Mouse (Mus musculus): Measurements from ENCODE around the gene AI597479. TPM values are rescaled to one million over a fixed set of nuclear protein-coding genes. Genes with fewer than 3 reads are reported as not detected.

AI597479 gene
- total RNA-seq (2022), result 10 to 100 TPM; 15.6 to 21.4 (median 20.1) TPM

- peak; percentile 86 for DNase-seq
Observed at GRCm38 (mm10) chr1:43098031-43098984, at the start of gene AI597479, which contains the start of gene Tgfbrap1. AI597479 (plus strand) TSS chr1:43098710. Tgfbrap1 (minus strand) TSS chr1:43098637.

GRCm38 (mm10) chr1:43051903-43052302 lies 46.6 kb upstream of the AI597479 start:
- DNase-seq, result no peak

GRCm38 (mm10) chr1:43065615-43066310 lies 32.7 kb upstream of the AI597479 start:
- no peak for DNase-seq

- DNase-seq, result no peak
Observed at GRCm38 (mm10) chr1:43066573-43066972, 31.9 kb upstream of the AI597479 start.

GRCm38 (mm10) chr1:43067551-43067950 lies 31.0 kb upstream of the AI597479 start:
- no peak for DNase-seq

GRCm38 (mm10) chr1:43070726-43071125 lies 27.8 kb upstream of the AI597479 start:
- DNase-seq, result no peak

GRCm38 (mm10) chr1:43072028-43072427 lies 26.5 kb upstream of the AI597479 start:
- no peak for DNase-seq

- DNase-seq, result no peak
Observed at GRCm38 (mm10) chr1:43072561-43072960, 25.9 kb upstream of the AI597479 start.

- no peak for DNase-seq
Observed at GRCm38 (mm10) chr1:43074791-43075190, 23.7 kb upstream of the AI597479 start.

GRCm38 (mm10) chr1:43078124-43078523 lies 20.4 kb upstream of the AI597479 start:
- no peak for DNase-seq

GRCm38 (mm10) chr1:43082946-43083345 lies 15.6 kb upstream of the AI597479 start:
- no peak for DNase-seq

GRCm38 (mm10) chr1:43090418-43090817 lies 8.1 kb upstream of the AI597479 start:
- DNase-seq, result no peak

GRCm38 (mm10) chr1:43091306-43092055 lies 7.0 kb upstream of the AI597479 start:
- no peak for DNase-seq

GRCm38 (mm10) chr1:43092056-43093015 lies 6.2 kb upstream of the AI597479 start:
- peak; percentile 67 for DNase-seq

- DNase-seq, result no peak
Observed at GRCm38 (mm10) chr1:43094206-43094605, 4.3 kb upstream of the AI597479 start.

- DNase-seq, result no peak
Observed at GRCm38 (mm10) chr1:43108729-43109128, 10.2 kb downstream of the AI597479 start.

- DNase-seq, result peak; percentile 15
Observed at GRCm38 (mm10) chr1:43110556-43110955, 12.0 kb downstream of the AI597479 start.

GRCm38 (mm10) chr1:43112882-43113281 lies 14.4 kb downstream of the AI597479 start:
- no peak for DNase-seq

- no peak for DNase-seq
Observed at GRCm38 (mm10) chr1:43117435-43117834, 18.9 kb downstream of the AI597479 start.

- no peak for DNase-seq
Observed at GRCm38 (mm10) chr1:43120950-43121349, 22.4 kb downstream of the AI597479 start.

GRCm38 (mm10) chr1:43122616-43123015 lies 24.1 kb downstream of the AI597479 start:
- DNase-seq, result no peak
